Mouse (Mus musculus) midbrain, embryonic 12.5 days (tissue): ENCODE results near the gene Reps1. TPM values are rescaled to one million over a fixed set of nuclear protein-coding genes. Genes with fewer than 3 reads are reported as not detected.
A peak's percentile ranks its signal among the peaks of the same experiment; 100 is the strongest.

Source experiments
- ATAC-seq: fragments of 200-750 bp; cut with Nextera tagmentation; 2 replicates; pipeline ENCODE4 v1.8.0; 2017; ENCODE audit warnings: low read depth, moderate TSS enrichment, moderate library complexity; ENCODE audit not compliant: low FRiP score
- H3K27ac ChIP-seq: fragments of 300-500 bp; sonication (generic); replicated peaks from 2 replicates; pipeline ENCODE4 v1.5.1; 2016; ENCODE audit warnings: mild to moderate bottlenecking
- H3K27me3 ChIP-seq: fragments of 300-500 bp; sonication (generic); 2 replicates; pipeline ENCODE4 v1.6.1; 2016; ENCODE audit warnings: mild to moderate bottlenecking
- H3K36me3 ChIP-seq: fragments of 300-500 bp; sonication (generic); 2 replicates; pipeline ENCODE4 v1.6.1; 2016
- H3K4me1 ChIP-seq: fragments of 300-500 bp; sonication (generic); 2 replicates; pipeline ENCODE4 v1.6.1; 2016
- H3K4me2 ChIP-seq: fragments of 300-500 bp; sonication (generic); replicated peaks from 2 replicates; pipeline ENCODE4 v1.6.1; 2016; ENCODE audit warnings: mild to moderate bottlenecking, moderate library complexity
- H3K4me3 ChIP-seq: fragments of 300-500 bp; sonication (generic); 2 replicates; pipeline ENCODE4 v1.5.1; 2016; ENCODE audit warnings: mild to moderate bottlenecking
- H3K9ac ChIP-seq: fragments of 300-500 bp; sonication (generic); replicated peaks from 2 replicates; pipeline ENCODE4 v1.6.1; 2016; ENCODE audit warnings: mild to moderate bottlenecking, moderate library complexity
- H3K9me3 ChIP-seq: fragments of 300-500 bp; sonication (generic); 2 replicates; pipeline ENCODE4 v1.6.1; 2016; ENCODE audit warnings: mild to moderate bottlenecking
- WGBS: fragments of 180-500 bp; shearing (Covaris S2); methylation state at CpG from one replicate; pipeline ENCODE4 v1.1.7; 2016; 5-methylcytosine and 5-hydroxymethylcytosine counted together
- polyA plus RNA-seq: library from polyadenylated mRNA; unstranded; fragments of >200 nt; fragmentation: Nextera tagmentation; extraction: Ambion mirVana; gene quantifications from 2 replicates; pipeline ENCODE4 v1.2.1, GENCODE M21; 2016

The Reps1 gene
- 17.8 and 20.6 TPM in 2 replicates for polyA plus RNA-seq

DNA sequence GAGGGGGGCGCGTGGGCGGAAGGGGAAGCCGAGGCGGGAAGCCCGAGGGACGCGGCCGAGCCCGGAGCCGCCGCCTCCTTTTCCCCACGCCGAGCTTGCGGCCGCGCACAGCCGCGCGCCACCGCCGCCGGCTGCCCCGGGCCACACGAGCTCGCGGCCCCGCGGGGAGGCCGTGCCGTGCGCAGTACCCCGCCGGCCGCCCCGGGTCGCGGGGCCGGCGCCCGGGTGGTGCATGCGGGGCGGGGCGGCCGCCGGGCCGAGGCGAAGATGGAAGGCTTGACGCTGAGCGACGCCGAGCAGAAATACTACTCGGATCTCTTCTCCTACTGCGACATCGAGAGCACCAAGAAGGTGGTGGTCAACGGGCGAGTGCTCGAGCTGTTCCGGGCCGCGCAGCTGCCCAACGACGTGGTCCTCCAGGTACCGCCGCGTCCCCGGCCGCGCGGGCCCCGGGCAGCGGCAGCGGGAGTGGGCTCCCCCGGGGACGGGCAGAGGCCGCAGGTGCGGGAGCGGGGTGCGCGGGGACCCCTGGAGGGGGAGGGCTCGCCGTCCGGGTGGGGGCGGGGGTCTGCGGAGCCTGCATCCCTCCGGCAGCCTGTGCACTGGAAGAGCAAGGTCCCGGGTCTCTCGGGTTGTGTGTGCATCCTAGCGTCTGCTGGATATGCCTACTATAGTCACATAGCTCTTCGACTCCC lies at the start of gene Reps1:
Gene Reps1 (plus strand): TSS at position 166 of the 695 bp plus-strand sequence.
- H3K27me3 ChIP-seq = no peaks in the 10 kb centered on the region
- H3K9ac ChIP-seq = peak within 1 kb of the TSS; percentile 96
- H3K9me3 ChIP-seq = no peaks in the 10 kb centered on the region
- peak within 1 kb of the TSS; percentile 94 for H3K27ac ChIP-seq
- H3K4me2 ChIP-seq = peak within 1 kb of the TSS; percentile 73
- ATAC-seq = peak; percentile 86
- H3K36me3 ChIP-seq = no peaks in the 10 kb centered on the region
- WGBS = 0% methylated on average over 79 of the region's 90 CpGs
- H3K4me3 ChIP-seq = peak within 1 kb of the TSS; percentile 95
- peaks cover 16% of the 10 kb centered on the region for H3K4me1 ChIP-seq

DNA sequence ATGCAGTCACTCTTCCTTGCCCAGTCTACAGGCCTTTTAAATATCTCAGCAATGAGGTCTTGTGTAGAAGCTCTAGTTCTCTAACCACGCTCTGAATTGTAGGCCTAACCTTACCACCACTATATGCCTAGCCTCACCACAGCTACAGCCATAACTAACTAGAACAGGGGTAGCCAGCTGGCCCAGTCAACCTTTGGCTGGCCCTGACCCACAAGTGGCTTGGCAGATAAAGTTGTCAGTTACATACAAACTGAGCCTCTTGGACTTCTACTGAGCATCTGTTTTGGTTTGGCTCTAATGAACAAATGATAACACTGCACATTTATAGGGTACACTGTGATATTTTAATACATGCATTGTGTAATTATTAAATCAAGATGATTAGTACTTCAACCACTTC lies 48.9 kb upstream of the Reps1 start:
- no peak overlapping the region for H3K4me2 ChIP-seq
- no peaks in the 10 kb centered on the region for H3K27me3 ChIP-seq
- H3K4me1 ChIP-seq = no peaks in the 10 kb centered on the region
- no peak for ATAC-seq
- 91% methylated on average over 1 of the region's 1 CpGs for WGBS
- no peaks in the 10 kb centered on the region for H3K9me3 ChIP-seq
- no peak overlapping the region for H3K4me3 ChIP-seq
- peaks cover 19% of the 10 kb centered on the region; the same call in 1 of the 2 replicates for H3K36me3 ChIP-seq
- no peak overlapping the region for H3K27ac ChIP-seq
- H3K9ac ChIP-seq = no peak overlapping the region

DNA sequence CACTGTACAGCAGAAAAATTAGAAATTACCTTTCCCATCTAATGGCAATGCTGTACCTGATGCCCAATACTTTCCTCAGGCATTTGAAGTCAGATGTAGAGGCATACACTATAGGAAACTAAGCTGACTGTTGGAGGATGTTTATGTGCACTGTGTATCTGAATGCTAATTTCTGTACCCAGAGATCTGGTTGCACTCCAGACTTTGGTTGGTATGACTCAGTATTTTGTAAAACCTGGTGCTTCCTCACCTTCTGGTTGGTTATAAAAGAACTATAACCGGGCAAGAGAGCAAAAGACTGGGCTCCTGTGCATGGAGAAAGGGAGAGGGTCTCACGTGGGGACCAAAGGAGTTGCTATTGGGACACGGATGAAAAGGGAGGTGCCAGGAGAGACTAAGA lies 48.4 kb upstream of the Reps1 start:
- peaks cover 19% of the 10 kb centered on the region; the same call in 1 of the 2 replicates for H3K36me3 ChIP-seq
- H3K9me3 ChIP-seq = no peaks in the 10 kb centered on the region
- ATAC-seq = no peak
- H3K4me2 ChIP-seq = no peak overlapping the region
- no peaks in the 10 kb centered on the region for H3K27me3 ChIP-seq
- no peaks in the 10 kb centered on the region for H3K4me1 ChIP-seq
- H3K9ac ChIP-seq = no peak overlapping the region
- 90% methylated on average over 3 of the region's 3 CpGs for WGBS
- no peak overlapping the region for H3K4me3 ChIP-seq
- no peak overlapping the region for H3K27ac ChIP-seq

DNA sequence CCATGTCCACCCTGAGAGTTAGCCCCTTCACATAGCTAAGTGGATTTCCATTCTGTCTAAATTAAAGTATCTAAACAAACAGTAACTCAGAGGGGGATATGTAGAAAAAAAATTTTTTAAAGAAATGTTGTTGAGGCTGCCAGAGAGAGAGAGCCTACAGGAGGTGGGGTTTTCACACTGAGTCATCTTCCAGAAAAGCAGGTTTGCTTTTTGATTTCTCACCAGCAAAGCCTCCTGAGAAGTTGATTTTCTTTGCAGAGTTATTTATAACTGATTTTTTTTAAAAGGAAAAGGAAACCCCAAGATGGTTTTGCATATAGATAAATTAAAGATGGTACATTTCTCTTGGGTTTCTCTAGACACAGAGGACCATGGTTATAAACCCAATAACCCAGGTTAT lies 47.5 kb upstream of the Reps1 start:
- Histone ChIP-seq H3K4me1 (no peaks in the 10 kb centered on the region), H3K9me3 (no peaks in the 10 kb centered on the region), H3K4me2 (no peak overlapping the region), H3K27ac (no peak overlapping the region), H3K4me3 (no peak overlapping the region), H3K27me3 (no peaks in the 10 kb centered on the region), H3K36me3 (peaks cover 19% of the 10 kb centered on the region; the same call in 1 of the 2 replicates), H3K9ac (no peak overlapping the region)
- no peak for ATAC-seq

DNA sequence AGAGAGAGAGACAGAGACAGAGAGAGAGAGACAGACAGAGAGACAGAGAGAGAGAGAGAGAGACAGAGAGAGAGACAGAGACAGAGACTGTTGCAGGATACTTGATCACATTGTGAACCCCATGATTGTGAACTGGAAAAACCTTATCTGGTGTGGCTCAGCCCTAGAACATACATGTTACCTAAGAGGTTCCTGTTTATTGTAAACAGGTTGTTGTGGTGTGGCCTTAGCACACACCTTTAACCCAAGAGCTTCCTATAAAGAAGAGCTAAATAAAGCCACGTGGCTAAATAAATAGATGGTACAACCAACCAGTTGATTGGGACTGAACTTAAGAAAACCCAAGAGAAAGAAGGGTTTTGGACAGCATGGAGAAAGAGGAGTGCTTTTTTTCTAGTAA lies 45.9 kb upstream of the Reps1 start:
- H3K36me3 ChIP-seq = peaks cover 21% of the 10 kb centered on the region; the same call in 1 of the 2 replicates

DNA sequence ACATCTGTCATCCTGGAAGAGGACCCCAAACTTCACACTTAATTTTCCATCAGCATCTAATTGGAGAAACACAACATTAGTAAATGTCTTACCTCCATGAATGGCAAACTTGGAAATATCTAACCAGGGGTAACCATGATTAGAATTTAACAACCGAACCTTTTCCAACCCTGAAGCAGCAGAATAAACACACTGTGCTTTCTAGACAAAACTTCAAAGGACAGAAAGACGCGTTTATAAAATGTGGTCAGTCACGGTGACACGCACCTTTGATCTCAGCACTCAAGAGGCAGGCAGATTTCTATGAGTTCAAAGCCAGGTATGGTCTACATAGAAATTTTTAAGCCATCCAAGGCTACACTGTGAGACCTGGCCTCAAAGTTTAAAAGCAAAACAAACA lies 43.9 kb upstream of the Reps1 start:
- Histone ChIP-seq H3K4me1 (no peaks in the 10 kb centered on the region), H3K27ac (no peak overlapping the region), H3K4me3 (no peak overlapping the region), H3K36me3 (peaks cover 26% of the 10 kb centered on the region), H3K27me3 (no peaks in the 10 kb centered on the region), H3K9me3 (no peaks in the 10 kb centered on the region), H3K9ac (no peak overlapping the region), H3K4me2 (no peak overlapping the region)
- no peak for ATAC-seq
- 82% methylated on average over 5 of the region's 5 CpGs for WGBS

More for the DNA sequence above, 45.9 kb upstream of the Reps1 start:
- Histone ChIP-seq H3K4me3 (no peak overlapping the region), H3K9me3 (no peaks in the 10 kb centered on the region), H3K9ac (no peak overlapping the region), H3K4me1 (no peaks in the 10 kb centered on the region), H3K27me3 (no peaks in the 10 kb centered on the region), H3K27ac (no peak overlapping the region), H3K4me2 (no peak overlapping the region)
- no peak for ATAC-seq
- WGBS = 91% methylated on average over 1 of the region's 1 CpGs

DNA sequence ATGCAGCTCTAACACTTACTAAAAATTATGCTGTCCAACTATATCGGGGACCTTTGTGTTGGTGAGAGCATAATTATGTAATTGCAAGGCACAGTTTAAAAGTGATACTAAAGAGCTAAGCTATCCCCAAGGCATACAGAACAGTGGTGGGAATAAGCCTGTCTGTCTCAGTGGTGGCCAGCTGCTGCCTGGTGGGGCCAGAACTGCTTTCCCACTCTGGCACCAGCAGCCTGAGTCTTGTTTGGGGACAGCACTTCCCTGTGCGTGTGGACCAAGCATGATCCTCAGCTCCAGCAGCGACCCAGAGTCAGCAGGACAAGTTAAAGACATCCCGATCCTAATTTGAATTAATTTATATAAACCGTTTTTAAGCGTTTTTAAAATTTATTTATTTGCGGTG lies 35.2 kb upstream of the Reps1 start:
- Histone ChIP-seq H3K36me3 (peaks cover 25% of the 10 kb centered on the region), H3K4me3 (no peak overlapping the region), H3K4me2 (peak overlapping the region; percentile 13; the same call in 1 of the 2 replicates), H3K27ac (no peak overlapping the region; the same call in 1 of the 2 replicates), H3K9ac (no peak overlapping the region), H3K9me3 (no peaks in the 10 kb centered on the region), H3K4me1 (peaks cover 12% of the 10 kb centered on the region; the same call in 1 of the 2 replicates), H3K27me3 (no peaks in the 10 kb centered on the region)
- WGBS = 80% methylated on average over 7 of the region's 7 CpGs
- ATAC-seq = 0 out of 2 replicates have a peak, but pooled peaks have one; percentile 13

DNA sequence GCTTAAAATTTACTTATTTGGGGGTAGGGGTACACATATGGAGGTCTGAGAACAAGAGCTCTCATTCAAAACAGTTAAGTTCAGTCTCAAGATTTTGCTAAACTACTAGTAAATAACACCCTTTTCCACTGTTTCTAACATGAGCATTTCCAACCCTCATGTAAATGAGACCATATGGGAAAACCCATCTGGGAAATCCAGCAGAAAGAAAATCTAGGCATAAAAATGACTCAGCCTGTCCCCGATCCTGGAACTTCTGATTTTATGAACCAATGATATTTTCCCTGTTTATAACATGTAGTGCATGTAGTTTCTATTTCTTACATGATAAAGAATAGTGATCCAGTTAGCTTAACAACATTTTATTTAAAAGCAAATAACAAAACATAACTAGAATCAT lies 34.8 kb upstream of the Reps1 start:
- H3K4me3 ChIP-seq = no peak overlapping the region
- no peaks in the 10 kb centered on the region for H3K27me3 ChIP-seq
- H3K4me1 ChIP-seq = peaks cover 12% of the 10 kb centered on the region; the same call in 1 of the 2 replicates
- ATAC-seq = no peak
- no peaks in the 10 kb centered on the region for H3K9me3 ChIP-seq
- no peak overlapping the region for H3K9ac ChIP-seq
- peaks cover 25% of the 10 kb centered on the region for H3K36me3 ChIP-seq
- H3K4me2 ChIP-seq = peak overlapping the region; percentile 13; the same call in 1 of the 2 replicates
- WGBS = 78% methylated on average over 1 of the region's 1 CpGs
- no peak overlapping the region for H3K27ac ChIP-seq

DNA sequence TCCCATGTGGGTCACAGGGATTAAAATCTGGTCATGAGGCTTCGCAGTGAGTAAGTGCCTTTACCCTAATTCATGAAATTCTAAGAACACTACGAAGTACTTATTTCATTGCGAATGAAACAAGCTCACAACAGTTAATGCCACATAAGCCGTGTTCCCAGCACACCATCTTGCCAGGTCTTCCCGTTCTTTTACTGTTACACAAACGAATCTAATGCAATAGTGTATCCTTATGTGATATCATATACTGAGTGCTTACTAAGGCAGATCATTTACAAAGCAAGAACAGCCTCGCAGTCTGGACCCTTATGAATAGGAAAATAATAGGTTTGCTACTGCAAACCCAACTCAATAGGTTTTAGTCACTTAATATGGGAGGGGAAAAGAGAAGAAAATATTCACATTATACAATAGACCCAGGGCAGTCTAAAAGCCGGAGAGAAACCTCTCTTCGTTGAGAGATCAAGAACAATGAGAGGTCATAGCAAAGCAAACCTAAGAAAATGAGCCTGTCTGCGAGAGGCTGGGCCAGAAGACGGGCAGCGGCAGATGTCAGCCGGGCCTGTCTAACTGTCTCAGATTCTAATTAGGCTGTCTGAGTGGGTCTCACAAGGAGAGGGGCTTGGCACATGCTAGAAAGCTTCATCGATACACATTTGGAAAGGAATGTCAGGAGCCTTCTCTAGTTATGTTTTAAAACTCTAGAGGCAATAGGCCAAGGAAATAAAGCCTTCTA lies 33.9 kb upstream of the Reps1 start:
- 29% methylated on average over 14 of the region's 14 CpGs for WGBS
- Histone ChIP-seq H3K27me3 (no peaks in the 10 kb centered on the region), H3K4me2 (peak overlapping the region; percentile 65), H3K4me1 (peaks cover 12% of the 10 kb centered on the region; the same call in 1 of the 2 replicates), H3K27ac (peak overlapping the region; percentile 89), H3K9ac (peak overlapping the region; percentile 81), H3K9me3 (no peaks in the 10 kb centered on the region), H3K4me3 (peak overlapping the region; percentile 77), H3K36me3 (peaks cover 21% of the 10 kb centered on the region)
- ATAC-seq = peak; percentile 48

DNA sequence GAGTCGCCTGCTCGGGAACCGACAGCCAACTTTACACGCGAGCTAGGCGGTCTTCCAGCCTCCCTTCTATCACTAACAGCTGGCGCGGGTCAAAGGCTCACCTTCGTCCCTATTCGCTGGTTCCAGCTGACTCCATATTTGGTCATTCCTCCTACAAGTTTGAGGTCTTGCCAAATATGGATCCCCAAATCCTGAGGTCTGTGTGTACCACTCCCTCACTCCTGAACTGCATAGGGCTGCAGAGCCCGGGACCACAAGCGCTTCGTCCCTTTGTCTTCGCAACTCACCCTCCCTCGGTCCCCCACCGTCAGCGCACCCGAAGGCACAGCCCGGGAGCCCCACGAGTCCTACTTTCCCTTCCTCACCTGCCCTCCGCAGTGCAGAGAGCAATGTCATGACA lies 33.3 kb upstream of the Reps1 start:
- peak overlapping the region; percentile 89 for H3K27ac ChIP-seq
- ATAC-seq = peak; percentile 85
- H3K9me3 ChIP-seq = no peaks in the 10 kb centered on the region
- peaks cover 12% of the 10 kb centered on the region; the same call in 1 of the 2 replicates for H3K4me1 ChIP-seq
- H3K27me3 ChIP-seq = no peaks in the 10 kb centered on the region
- peaks cover 16% of the 10 kb centered on the region for H3K36me3 ChIP-seq
- peak overlapping the region; percentile 77 for H3K4me3 ChIP-seq
- peak overlapping the region; percentile 65 for H3K4me2 ChIP-seq
- under 1% methylated on average over 21 of the region's 21 CpGs for WGBS
- H3K9ac ChIP-seq = peak overlapping the region; percentile 81

DNA sequence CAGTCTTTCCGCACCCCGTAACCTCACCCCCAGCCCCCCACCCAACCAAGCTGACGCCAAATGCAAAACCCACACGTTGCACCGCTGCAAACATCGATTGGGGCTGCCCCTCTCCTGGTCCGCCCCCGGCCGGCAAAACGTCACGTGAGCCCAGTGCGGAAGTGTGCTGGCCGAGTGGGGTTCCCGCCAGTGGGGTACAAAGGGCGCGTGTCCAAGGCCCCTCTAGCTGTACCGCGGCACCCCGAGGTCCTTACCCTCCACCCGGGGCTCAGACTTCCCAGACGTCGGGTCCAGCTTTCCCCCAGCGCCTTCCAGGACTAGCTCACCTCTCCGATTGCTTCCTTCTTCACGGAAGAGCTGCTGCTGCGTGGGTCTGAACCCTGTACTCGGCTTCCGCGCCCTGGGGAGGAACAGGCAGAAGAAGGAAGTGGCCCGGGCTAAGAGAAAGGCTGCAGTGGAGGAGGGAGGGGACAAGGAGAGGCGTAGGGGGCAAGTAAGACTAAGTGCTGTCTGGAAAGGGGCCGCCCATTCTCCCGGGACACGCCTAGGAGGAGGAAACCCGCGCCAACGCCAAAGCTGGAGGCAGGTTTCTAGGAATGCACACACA lies 32.8 kb upstream of the Reps1 start, which contains the start of gene Abracl:
Gene Abracl (minus strand): TSS at position 548 of the 607 bp plus-strand sequence.
- peak within 1 kb of the TSS; percentile 89 for H3K27ac ChIP-seq
- H3K9ac ChIP-seq = peak within 1 kb of the TSS; percentile 81
- ATAC-seq = peak; percentile 93
- peak within 1 kb of the TSS; percentile 77 for H3K4me3 ChIP-seq
- under 1% methylated on average over 37 of the region's 37 CpGs for WGBS
- H3K9me3 ChIP-seq = no peaks in the 10 kb centered on the region
- H3K36me3 ChIP-seq = peaks cover 12% of the 10 kb centered on the region
- peaks cover 12% of the 10 kb centered on the region; the same call in 1 of the 2 replicates for H3K4me1 ChIP-seq
- H3K27me3 ChIP-seq = no peaks in the 10 kb centered on the region
- H3K4me2 ChIP-seq = peak within 1 kb of the TSS; percentile 65

DNA sequence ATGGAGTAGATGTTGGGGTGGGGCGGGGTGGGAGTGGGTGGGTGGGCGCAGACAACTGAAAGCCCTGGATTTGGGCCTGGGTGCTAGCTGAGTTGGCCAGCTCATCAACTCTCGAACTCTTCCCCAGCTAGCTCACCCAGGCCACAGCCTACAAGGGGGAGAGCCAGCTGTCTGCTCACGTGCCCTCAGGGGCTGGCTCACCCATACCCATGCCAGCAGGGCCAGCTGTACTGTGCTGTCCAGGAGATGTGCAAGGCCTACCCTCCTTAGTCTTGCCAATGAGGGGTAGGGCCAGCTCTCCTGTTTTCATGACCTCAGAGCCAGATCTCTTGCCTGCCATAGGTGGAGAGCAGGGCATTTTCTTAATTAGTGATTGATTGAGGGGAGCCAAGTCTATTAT lies 21.3 kb upstream of the Reps1 start:
- 88% methylated on average over 3 of the region's 4 CpGs for WGBS
- Histone ChIP-seq H3K36me3 (no peaks in the 10 kb centered on the region), H3K4me1 (no peaks in the 10 kb centered on the region), H3K9me3 (no peaks in the 10 kb centered on the region), H3K4me3 (no peak overlapping the region), H3K9ac (no peak overlapping the region), H3K4me2 (no peak overlapping the region), H3K27ac (no peak overlapping the region), H3K27me3 (no peaks in the 10 kb centered on the region)
- no peak for ATAC-seq
